Mouse (Mus musculus): ENCODE results near the gene Acer1. TPM values are rescaled to one million over a fixed set of nuclear protein-coding genes. Genes with fewer than 3 reads are reported as not detected.

The Acer1 gene
- polyA plus RNA-seq, 1 experiment from 2014 or later, result 0.16 TPM

- H3K36me3 ChIP-seq (ENCODE audit: control insufficient read depth, insufficient read depth, low read length), result no peaks in the 10 kb centered on the region
- no peak overlapping the region for H3K4me3 ChIP-seq (ENCODE audit: control insufficient read depth in 1 of 2, insufficient read depth in 1 of 2, low read depth in 1 of 2, low read length in 2 of 2)
- H3K9me3 ChIP-seq (ENCODE audit: control insufficient read depth, low read length), result no peaks in the 10 kb centered on the region
- no peak overlapping the region for H3K27ac ChIP-seq (replicated peaks in 1 of 2; ENCODE audit: control insufficient read depth in 1 of 2, insufficient read depth in 1 of 2, low read depth in 2 of 2, low read length in 2 of 2)
- WGBS, result 81% methylated on average over 3 of the region's 3 CpGs
- no peak for ATAC-seq (ENCODE audit: insufficient number of reproducible peaks, insufficient read depth, low FRiP score, low read depth)
- no peak overlapping the region for H3K9ac ChIP-seq (ENCODE audit: low read length)
- no peaks in the 10 kb centered on the region for H3K27me3 ChIP-seq (ENCODE audit: control insufficient read depth, insufficient read depth, low read length)
- H3K4me1 ChIP-seq (ENCODE audit: control insufficient read depth in 2 of 2, insufficient read depth in 2 of 2, low read length in 2 of 2), result no peaks in the 10 kb centered on the region
- H3K4me2 ChIP-seq (ENCODE audit: low read length), result no peak overlapping the region
These were observed 6.5 kb downstream of the Acer1 start for GRCm38 (mm10) chr17:56975391-56975790.

DNA sequence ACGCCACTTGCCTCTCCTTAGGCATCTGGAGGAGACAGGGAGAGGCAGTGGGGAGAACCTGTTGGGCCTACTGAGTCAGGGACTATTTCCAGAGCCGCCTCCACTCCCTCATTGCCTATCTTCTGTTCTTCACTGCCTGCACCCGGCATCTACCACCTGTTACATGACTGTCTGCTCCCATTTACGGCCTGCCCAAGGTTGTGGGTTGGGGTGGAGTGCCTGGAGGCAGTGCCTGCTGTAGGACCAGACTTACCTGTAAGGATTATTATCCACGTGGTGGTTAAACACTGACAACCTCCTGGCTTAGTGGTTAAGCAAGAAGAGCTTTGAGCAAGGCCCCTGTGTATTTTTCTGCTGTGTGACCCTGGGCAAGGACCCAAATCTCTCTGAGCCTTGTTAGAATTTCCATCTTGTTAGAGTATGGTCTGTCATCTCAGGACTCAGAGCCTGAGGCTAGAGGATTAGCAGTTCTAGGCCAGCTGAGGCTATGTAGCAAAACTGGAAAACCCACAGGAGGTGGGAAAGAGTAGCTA is 7.2 kb downstream of the Acer1 start:
- no peak for ATAC-seq (ENCODE audit: insufficient number of reproducible peaks, insufficient read depth, low FRiP score, low read depth)
- H3K27ac ChIP-seq (replicated peaks in 1 of 2; ENCODE audit: control insufficient read depth in 1 of 2, insufficient read depth in 1 of 2, low read depth in 2 of 2, low read length in 2 of 2), result no peak overlapping the region
- no peaks in the 10 kb centered on the region for H3K9me3 ChIP-seq (ENCODE audit: control insufficient read depth, low read length)
- no peak overlapping the region for H3K9ac ChIP-seq (ENCODE audit: low read length)
- no peak overlapping the region for H3K4me2 ChIP-seq (ENCODE audit: low read length)
- no peaks in the 10 kb centered on the region for H3K36me3 ChIP-seq (ENCODE audit: control insufficient read depth, insufficient read depth, low read length)
- WGBS, result 72% methylated on average over 5 of the region's 5 CpGs
- H3K4me3 ChIP-seq (ENCODE audit: control insufficient read depth in 1 of 2, insufficient read depth in 1 of 2, low read depth in 1 of 2, low read length in 2 of 2), result no peak overlapping the region
- 0 out of 2 replicates have a peak, but pooled peaks cover under 1% of the 10 kb centered on the region for H3K27me3 ChIP-seq (ENCODE audit: control insufficient read depth, insufficient read depth, low read length)
- H3K4me1 ChIP-seq (ENCODE audit: control insufficient read depth in 2 of 2, insufficient read depth in 2 of 2, low read length in 2 of 2), result no peaks in the 10 kb centered on the region

DNA sequence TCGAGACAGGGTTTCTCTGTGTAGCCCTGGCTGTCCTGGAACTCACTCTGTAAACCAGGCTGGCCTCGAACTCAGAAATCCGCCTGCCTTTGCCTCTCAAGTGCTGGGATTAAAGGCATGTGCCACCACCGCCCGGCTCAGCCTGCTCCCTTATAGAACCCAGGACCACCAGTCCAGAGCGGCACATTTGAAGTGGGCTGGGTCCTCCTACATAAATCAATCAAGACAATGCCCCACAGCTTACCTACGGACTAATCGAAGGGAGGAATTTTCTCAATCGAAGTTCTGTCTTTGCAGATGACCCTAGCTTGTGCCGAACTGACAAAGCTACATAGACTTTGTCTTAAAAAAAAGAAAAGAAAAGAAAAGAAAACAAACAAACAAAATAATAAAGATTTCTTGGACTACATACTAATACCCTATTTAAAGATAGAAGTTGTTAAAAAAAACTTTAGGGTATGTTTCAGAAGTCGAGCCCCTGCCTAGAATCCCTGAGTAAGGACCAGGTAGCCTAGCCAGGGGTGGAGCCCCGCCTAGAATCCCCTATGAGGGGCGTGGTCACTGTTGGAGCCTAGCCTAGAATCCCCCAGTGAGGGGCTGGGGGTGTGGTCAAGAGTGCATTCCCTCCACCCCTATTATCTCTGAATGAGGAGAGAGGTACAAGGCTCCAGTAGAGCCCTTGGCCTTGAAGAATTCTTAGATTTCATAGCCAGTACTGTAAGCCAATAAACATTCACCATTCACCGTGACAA is 7.8 kb downstream of the Acer1 start:
- H3K27me3 ChIP-seq (ENCODE audit: control insufficient read depth, insufficient read depth, low read length), result peaks cover 6% of the 10 kb centered on the region; the same call in 1 of the 2 replicates
- no peaks in the 10 kb centered on the region for H3K36me3 ChIP-seq (ENCODE audit: control insufficient read depth, insufficient read depth, low read length)
- no peak overlapping the region for H3K27ac ChIP-seq (replicated peaks in 1 of 2; ENCODE audit: control insufficient read depth in 1 of 2, insufficient read depth in 1 of 2, low read depth in 2 of 2, low read length in 2 of 2)
- H3K9me3 ChIP-seq (ENCODE audit: control insufficient read depth, low read length), result no peaks in the 10 kb centered on the region
- H3K4me2 ChIP-seq (ENCODE audit: low read length), result no peak overlapping the region
- no peak overlapping the region for H3K4me3 ChIP-seq (ENCODE audit: control insufficient read depth in 1 of 2, insufficient read depth in 1 of 2, low read depth in 1 of 2, low read length in 2 of 2)
- ATAC-seq (ENCODE audit: insufficient number of reproducible peaks, insufficient read depth, low FRiP score, low read depth), result no peak
- no peak overlapping the region for H3K9ac ChIP-seq (ENCODE audit: low read length)
- WGBS, result 60% methylated on average over 13 of the region's 14 CpGs
- no peaks in the 10 kb centered on the region for H3K4me1 ChIP-seq (ENCODE audit: control insufficient read depth in 2 of 2, insufficient read depth in 2 of 2, low read length in 2 of 2)

- 57% methylated on average over 5 of the region's 5 CpGs for WGBS
- Histone ChIP-seq H3K4me3 (ENCODE audit: control insufficient read depth in 1 of 2, insufficient read depth in 1 of 2, low read depth in 1 of 2, low read length in 2 of 2) (no peak overlapping the region), H3K9ac (ENCODE audit: low read length) (no peak overlapping the region), H3K27ac (replicated peaks in 1 of 2; ENCODE audit: control insufficient read depth in 1 of 2, insufficient read depth in 1 of 2, low read depth in 2 of 2, low read length in 2 of 2) (no peak overlapping the region), H3K4me1 (ENCODE audit: control insufficient read depth in 2 of 2, insufficient read depth in 2 of 2, low read length in 2 of 2) (no peaks in the 10 kb centered on the region), H3K27me3 (ENCODE audit: control insufficient read depth, insufficient read depth, low read length) (peaks cover 12% of the 10 kb centered on the region; the same call in 1 of the 2 replicates), H3K36me3 (ENCODE audit: control insufficient read depth, insufficient read depth, low read length) (no peaks in the 10 kb centered on the region), H3K9me3 (ENCODE audit: control insufficient read depth, low read length) (no peaks in the 10 kb centered on the region), H3K4me2 (ENCODE audit: low read length) (no peak overlapping the region)
- no peak for ATAC-seq (ENCODE audit: insufficient number of reproducible peaks, insufficient read depth, low FRiP score, low read depth)
These were observed 11.8 kb downstream of the Acer1 start for GRCm38 (mm10) chr17:56970081-56970480.

DNA sequence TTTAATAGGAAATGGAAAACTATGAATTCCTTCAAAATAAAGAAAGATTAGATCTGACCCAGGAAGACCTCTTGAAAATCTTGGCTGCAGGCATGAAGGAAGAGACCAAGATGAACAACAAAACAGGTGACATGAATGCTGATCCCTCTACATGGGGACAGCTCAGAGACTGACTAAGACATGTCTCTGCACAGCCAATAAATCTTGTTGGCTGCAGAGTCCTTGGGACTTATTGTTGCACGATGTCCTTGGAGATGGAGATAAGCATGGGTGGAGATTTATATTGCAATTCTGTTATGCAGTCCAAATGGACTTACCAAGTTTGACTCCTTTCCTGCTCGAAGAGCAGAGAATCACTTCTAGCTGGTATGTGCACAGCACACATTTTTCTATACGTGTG is 12.6 kb downstream of the Acer1 start:
- Histone ChIP-seq H3K27ac (replicated peaks in 1 of 2; ENCODE audit: control insufficient read depth in 1 of 2, insufficient read depth in 1 of 2, low read depth in 2 of 2, low read length in 2 of 2) (no peak overlapping the region), H3K36me3 (ENCODE audit: control insufficient read depth, insufficient read depth, low read length) (no peaks in the 10 kb centered on the region), H3K4me3 (ENCODE audit: control insufficient read depth in 1 of 2, insufficient read depth in 1 of 2, low read depth in 1 of 2, low read length in 2 of 2) (no peak overlapping the region), H3K9me3 (ENCODE audit: control insufficient read depth, low read length) (no peaks in the 10 kb centered on the region), H3K4me2 (ENCODE audit: low read length) (no peak overlapping the region), H3K27me3 (ENCODE audit: control insufficient read depth, insufficient read depth, low read length) (peaks cover 12% of the 10 kb centered on the region; the same call in 1 of the 2 replicates), H3K9ac (ENCODE audit: low read length) (no peak overlapping the region), H3K4me1 (ENCODE audit: control insufficient read depth in 2 of 2, insufficient read depth in 2 of 2, low read length in 2 of 2) (no peaks in the 10 kb centered on the region)
- WGBS, result 59% methylated on average over 3 of the region's 3 CpGs
- no peak for ATAC-seq (ENCODE audit: insufficient number of reproducible peaks, insufficient read depth, low FRiP score, low read depth)

- Histone ChIP-seq H3K4me3 (ENCODE audit: control insufficient read depth in 1 of 2, insufficient read depth in 1 of 2, low read depth in 1 of 2, low read length in 2 of 2) (no peak overlapping the region), H3K9me3 (ENCODE audit: control insufficient read depth, low read length) (no peaks in the 10 kb centered on the region), H3K4me1 (ENCODE audit: control insufficient read depth in 2 of 2, insufficient read depth in 2 of 2, low read length in 2 of 2) (no peaks in the 10 kb centered on the region), H3K27me3 (ENCODE audit: control insufficient read depth, insufficient read depth, low read length) (0 out of 2 replicates have a peak, but pooled peaks cover 5% of the 10 kb centered on the region), H3K4me2 (ENCODE audit: low read length) (no peak overlapping the region), H3K27ac (replicated peaks in 1 of 2; ENCODE audit: control insufficient read depth in 1 of 2, insufficient read depth in 1 of 2, low read depth in 2 of 2, low read length in 2 of 2) (no peak overlapping the region), H3K36me3 (ENCODE audit: control insufficient read depth, insufficient read depth, low read length) (no peaks in the 10 kb centered on the region), H3K9ac (ENCODE audit: low read length) (no peak overlapping the region)
- ATAC-seq (ENCODE audit: insufficient number of reproducible peaks, insufficient read depth, low FRiP score, low read depth), result no peak
- WGBS, result 67% methylated on average over 6 of the region's 6 CpGs
These were observed 18.3 kb downstream of the Acer1 start for GRCm38 (mm10) chr17:56963646-56964045.

GRCm38 (mm10) chr17:56962642-56963405 is 19.1 kb downstream of the Acer1 start:
- no peak overlapping the region for H3K9ac ChIP-seq (ENCODE audit: low read length)
- WGBS, result 66% methylated on average over 5 of the region's 5 CpGs
- 0 out of 2 replicates have a peak, but pooled peaks cover 5% of the 10 kb centered on the region for H3K27me3 ChIP-seq (ENCODE audit: control insufficient read depth, insufficient read depth, low read length)
- no peak for ATAC-seq (ENCODE audit: insufficient number of reproducible peaks, insufficient read depth, low FRiP score, low read depth)
- no peak overlapping the region for H3K27ac ChIP-seq (replicated peaks in 1 of 2; ENCODE audit: control insufficient read depth in 1 of 2, insufficient read depth in 1 of 2, low read depth in 2 of 2, low read length in 2 of 2)
- no peak overlapping the region for H3K4me3 ChIP-seq (ENCODE audit: control insufficient read depth in 1 of 2, insufficient read depth in 1 of 2, low read depth in 1 of 2, low read length in 2 of 2)
- H3K9me3 ChIP-seq (ENCODE audit: control insufficient read depth, low read length), result no peaks in the 10 kb centered on the region
- no peaks in the 10 kb centered on the region for H3K4me1 ChIP-seq (ENCODE audit: control insufficient read depth in 2 of 2, insufficient read depth in 2 of 2, low read length in 2 of 2)
- H3K4me2 ChIP-seq (ENCODE audit: low read length), result no peak overlapping the region
- no peaks in the 10 kb centered on the region for H3K36me3 ChIP-seq (ENCODE audit: control insufficient read depth, insufficient read depth, low read length)
